Mouse (Mus musculus) cerebellum, adult 9-10 months (tissue): Measurements from ENCODE around the gene Lgi4.

ENCODE experiments used
- DNase-seq: peaks from one replicate; pipeline ENCODE4 v3.0.0; 2022

Lgi4 gene

DNA sequence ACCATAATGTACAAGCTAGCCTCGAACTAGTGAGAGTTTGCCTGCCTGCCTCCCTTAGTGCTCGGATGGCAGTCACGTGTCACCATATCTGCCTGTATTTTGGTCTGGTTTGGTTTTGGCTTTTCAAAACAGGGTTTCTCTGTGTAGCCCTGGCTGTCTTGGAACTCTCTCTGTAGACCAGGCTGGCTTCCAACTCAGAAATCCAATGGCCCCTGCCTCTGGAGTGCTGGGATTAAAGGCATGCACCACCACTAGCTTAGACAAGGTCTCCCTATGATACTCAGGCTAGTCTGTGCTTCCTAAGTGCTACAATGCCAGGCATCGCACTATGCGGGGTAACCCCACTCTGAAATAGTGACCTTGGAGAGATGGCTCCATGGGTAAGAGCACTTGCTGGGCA lies 50.7 kb downstream of the Lgi4 start:
- DNase-seq, result peak; percentile 33

DNA sequence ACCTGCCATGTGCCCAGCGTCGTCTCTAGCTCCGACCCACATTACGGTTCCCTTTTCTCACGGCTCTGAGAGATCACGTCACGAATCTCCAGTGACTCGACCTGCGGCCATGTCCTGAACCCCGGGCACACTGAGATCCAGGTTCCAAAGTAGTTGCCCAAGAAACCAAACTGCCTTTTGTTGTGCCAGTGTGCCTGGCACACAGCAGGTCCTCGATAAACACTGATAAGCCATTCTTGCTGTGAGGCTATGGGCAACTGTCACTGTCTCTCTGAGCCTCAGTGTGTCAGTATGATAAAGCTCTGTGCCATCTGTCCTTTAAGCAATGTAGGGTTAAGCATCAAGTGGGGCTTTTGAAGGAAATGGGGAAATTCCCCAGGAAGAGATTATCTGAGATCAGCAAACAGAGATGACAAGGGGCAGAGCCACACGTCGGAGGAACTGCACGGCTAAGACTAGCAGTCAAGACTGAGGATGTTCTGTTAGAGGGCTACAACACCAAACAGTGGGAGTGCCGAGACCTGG lies 51.8 kb downstream of the Lgi4 start:
- no peak for DNase-seq

DNA sequence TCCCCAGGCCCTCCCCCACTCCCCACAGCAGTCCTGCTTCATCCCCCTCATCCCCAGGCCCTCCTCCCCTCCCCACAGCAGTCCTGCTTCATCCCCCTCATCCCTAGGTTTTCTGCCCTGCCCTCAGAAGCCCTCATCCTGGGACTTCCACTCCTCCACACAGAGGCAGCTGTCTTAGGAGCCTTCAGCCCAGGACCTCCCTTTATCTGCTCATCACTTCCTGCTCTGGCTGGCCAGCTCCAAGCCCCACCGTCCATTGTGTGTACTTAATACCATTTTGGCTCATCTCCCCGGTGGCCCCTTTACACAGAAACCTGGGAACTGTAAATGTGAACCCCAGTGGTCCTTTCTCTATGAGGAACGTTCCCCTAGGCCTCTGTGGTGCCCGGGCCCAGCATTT lies 52.9 kb downstream of the Lgi4 start:
- peak; percentile 36 for DNase-seq

DNA sequence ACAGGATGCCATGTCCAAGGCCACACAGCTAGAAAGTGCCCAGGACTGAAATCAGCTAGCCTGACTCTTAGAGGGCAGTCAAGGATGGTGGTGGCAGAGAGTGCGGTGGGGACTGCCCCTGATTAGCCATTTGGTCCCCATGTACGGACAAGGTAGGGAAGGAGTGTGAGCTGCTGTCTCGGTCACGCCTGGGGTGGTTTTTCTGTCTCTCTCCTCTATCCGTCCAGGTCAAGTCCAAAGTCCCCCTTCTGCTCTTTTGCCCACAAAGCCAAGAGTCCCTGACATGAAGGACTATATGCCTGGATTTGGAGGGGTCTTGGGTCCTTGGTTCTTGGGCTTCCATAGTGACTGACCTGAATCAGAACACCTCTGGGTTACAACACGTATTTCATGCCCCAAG lies 54.7 kb downstream of the Lgi4 start:
- peak; percentile 29 for DNase-seq

DNA sequence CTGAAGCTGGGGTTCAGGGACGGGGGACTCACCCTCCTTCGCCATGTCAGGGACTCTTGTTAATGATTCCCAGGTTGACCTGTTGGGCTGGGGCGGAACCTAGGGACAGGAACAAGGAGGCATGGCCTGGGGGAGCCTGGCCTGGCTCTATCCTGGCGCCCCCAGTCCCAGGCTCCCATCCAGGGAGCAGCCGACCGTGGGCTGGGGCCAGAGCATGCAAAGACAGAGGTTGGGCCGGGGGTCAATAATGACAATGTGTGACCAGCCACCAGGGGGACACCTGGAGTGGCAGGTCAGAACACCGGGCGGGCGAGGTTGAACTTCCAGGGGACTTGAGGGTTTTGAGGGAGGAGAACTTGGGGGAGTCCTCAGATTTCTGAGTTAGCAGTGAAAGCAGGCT lies 55.5 kb downstream of the Lgi4 start:
- DNase-seq, result no peak

DNA sequence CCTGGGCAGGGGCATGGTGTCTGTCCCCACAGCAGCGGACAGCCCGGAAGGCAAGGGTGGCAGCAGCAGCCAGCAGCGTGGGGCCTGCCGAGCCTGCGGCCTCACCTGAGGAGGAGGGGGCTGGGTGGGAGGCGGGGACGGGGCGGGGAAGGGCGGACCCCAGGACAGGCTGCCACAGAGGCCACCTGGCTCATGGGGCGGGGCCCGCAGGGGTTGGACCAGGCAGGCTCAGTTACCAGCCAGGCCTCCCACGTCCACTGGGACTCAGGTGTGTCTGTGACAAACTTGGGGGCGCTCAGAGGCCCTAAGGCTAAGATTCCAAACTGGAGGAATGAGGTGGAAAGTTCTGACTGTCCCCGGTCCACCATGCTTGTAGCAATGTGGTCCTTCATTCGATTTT lies 56.0 kb downstream of the Lgi4 start, which contains the start of gene Hpn:
Gene Hpn (minus strand): TSS at position 109 of the 400 bp plus-strand sequence.
- DNase-seq, result no peak

DNA sequence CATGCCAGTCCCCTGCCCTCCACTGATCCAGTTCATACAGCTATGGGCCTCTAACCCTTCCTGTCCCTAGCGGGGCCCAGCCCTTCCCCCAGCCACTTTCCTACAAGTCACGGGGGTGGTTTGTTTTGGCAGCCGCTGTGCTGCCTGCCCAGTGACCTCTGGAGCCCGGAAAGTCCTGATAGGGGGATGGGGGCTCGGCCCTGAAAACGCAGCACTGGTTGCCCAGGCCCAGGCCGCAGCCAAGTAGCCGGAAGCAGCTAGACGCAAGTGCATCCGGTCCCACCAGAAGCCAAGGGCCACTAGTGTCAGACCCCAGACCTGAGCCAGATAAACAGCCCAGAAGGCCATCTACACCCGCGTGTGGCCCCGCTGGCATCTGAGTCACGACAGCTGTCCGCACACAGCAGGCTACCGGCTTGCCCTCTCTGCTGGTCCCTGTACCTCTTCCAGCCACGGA lies 56.5 kb downstream of the Lgi4 start:
- peak; percentile 83 for DNase-seq

DNA sequence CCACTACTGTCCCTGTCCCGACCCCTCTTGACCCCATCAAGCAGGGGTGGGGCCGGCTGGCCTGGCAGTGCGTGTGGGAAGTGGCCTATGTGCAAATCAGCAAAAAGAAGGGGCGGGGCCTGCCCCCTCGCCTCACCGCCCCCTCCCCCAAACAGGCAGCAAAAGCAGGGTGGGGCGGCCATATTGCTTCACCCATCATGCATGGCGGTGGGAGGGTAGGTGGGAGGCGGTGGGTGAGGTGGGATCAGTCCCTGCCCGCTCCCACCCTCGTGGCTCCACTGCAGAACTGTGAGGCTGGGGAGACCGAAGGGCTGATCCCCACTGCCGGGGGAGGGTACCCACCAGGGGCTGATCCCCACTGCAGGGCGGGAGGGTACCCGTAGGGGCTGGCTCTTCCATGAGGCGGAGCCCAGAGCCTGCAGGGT lies 57.6 kb downstream of the Lgi4 start:
- DNase-seq, result no peak

DNA sequence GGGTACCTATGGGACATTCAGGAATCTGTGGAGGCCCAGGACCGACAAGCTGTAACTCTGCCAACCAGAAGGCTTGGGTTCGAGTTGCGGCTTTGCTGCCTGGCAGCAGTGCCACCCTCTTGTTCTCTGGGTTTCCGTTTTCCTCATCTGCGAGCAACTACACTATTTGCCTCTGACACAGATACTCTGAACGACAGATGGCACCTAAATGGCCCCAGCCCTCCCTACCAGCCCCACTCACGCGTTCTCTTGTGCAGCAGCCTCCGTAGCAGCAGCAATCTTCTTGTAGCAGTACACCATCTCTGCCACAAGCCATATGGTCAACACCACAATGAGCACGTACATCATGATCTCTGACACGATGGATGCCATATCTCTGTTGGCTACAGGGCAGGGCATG lies 58.3 kb downstream of the Lgi4 start:
- DNase-seq, result peak; percentile 81

DNA sequence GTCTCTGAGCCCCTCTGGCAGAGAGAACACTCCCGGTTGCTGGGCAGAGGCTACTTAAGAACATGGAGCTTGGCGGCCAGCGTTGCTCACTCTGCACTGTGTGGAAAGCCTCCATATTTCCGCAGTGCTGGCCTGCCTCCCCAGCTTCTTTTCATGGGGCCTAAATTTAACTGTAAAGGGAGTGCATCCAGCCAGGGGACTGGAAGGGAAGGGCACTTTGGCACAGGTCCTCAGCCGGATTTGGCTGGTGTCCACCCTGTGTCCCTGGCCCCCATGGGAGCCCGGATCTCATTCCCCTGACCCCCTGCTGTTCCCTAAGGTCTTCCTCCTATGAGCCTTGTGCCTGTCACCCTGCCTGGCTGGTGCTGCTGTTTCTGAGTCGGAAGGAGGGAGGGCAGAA lies 59.3 kb downstream of the Lgi4 start:
- peak; percentile 87 for DNase-seq

DNA sequence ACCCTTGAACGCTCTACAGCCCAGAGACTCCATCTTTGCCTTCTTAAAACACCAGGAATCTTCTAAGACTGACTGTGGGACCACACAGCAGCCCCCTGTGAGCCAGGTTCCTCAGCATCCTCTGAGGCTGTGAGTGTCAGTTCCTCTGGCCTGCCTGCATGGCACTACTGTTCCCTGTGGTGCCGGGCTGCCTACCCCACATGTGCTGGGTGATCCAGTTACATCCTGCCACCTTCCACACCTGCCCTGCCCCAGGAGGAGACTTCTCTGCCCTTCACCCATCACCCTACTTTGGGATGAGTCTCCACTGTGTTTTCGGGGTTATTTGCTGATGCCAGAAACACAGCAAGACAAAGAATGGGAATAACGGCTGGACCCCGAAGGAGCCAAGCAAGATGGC lies 60.4 kb downstream of the Lgi4 start:
- DNase-seq, result no peak
